8 mouse cellular contexts compared by ENCODE assay signal in the genomic region with DNA sequence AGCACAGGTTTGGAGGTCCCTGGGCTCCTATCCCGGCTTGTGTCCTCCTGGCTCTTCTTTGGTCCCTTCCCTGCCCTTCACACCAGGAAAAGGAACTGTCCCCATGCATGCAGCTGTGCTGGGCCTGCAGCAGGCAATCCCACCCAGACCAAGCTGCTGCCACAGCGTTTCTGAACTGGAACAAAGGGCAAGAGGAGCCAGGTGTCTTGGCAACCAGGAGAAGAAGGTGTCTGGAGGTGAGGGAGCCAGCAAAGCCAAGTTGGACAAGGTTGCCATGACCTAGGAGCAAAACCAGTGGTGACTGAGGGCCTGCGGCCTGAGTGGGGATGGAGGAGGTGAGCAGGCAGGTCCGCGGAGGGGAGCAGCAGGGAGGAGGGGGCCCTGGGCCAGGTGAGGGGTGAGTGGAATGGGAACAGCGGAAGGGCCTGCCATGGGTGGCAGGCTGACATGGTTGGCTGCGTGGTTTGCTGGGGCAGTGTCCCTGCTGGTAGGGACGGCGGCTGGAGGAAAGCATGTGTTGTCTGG. TPM values are rescaled to one million over a fixed set of nuclear protein-coding genes. Genes with fewer than 3 reads are reported as not detected.
DNase-seq lines count a peak whose midpoint lies in the region; ATAC-seq and TF ChIP-seq lines count a peak whose summit lies in the region.

Gpx4 (plus strand) TSS at position 126 of the 525 bp plus-strand sequence.

- DNase-seq in layer of hippocampus, adult 2 months (ENCODE audit: low spot score in 2 of 2): no peak
- no peak for DNase-seq in layer of hippocampus, adult 11-12 months (ENCODE audit: low spot score)
- no peak for DNase-seq in brain, embryonic 14.5 days (ENCODE audit: low read depth)
- peak; percentile 51 for DNase-seq in kidney, postnatal 14 days
- no peak for DNase-seq in spleen, postnatal 10 days (ENCODE audit: low spot score in 2 of 2)
- no peak for DNase-seq in urinary bladder, postnatal 36 days (ENCODE audit: low spot score in 2 of 2)

- no peak for TF ChIP-seq POLR2A in brain, embryonic 14.5 days (IDR thresholded peaks at IDR 0.05; ENCODE audit: borderline replicate concordance, extremely low read depth, insufficient read depth, insufficient read length, poor library complexity, severe bottlenecking)

- no peak for ATAC-seq in granulocyte monocyte progenitor cell, adult 5-6 weeks (replicated peaks; ENCODE audit: poor library complexity, severe bottlenecking)
- ATAC-seq in megakaryocyte-erythroid progenitor cell, adult 5-6 weeks (replicated peaks; ENCODE audit: low FRiP score, low TSS enrichment, poor library complexity, severe bottlenecking): no peak

- peak within 1 kb of the TSS; percentile 84 for H3K27ac ChIP-seq in layer of hippocampus, adult 2 months

- H3K4me3 ChIP-seq in layer of hippocampus, adult 2 months: no peak within 1 kb of the TSS

- no peak for TF ChIP-seq CTCF in layer of hippocampus, adult 2 months (conservative IDR thresholded peaks at IDR 0.05)
- TF ChIP-seq CTCF in brain, embryonic 14.5 days (IDR thresholded peaks at IDR 0.05; ENCODE audit: borderline replicate concordance, extremely low read depth, insufficient read depth, insufficient read length): no peak

RNA-seq across cellular contexts. Expression of gene Gpx4, which starts in this region (rescaled TPM):
- 100 to 1,000 TPM; 440 to 464 TPM for total RNA-seq in layer of hippocampus, adult 2 months (2021)
- polyA plus RNA-seq in brain, embryonic 14.5 days (2012; rRNA removed): 376 and 484 TPM in 2 replicates
- total RNA-seq in granulocyte monocyte progenitor cell, adult 5-6 weeks (2014; fragmentation: Nextera tagmentation): 278 and 280 TPM in 2 replicates
- total RNA-seq in granulocyte monocyte progenitor cell, adult 5-6 weeks (2017): 397 and 420 TPM in 2 replicates
- 566 and 603 TPM in 2 replicates for total RNA-seq in megakaryocyte-erythroid progenitor cell, adult 5-6 weeks (2014; fragmentation: Nextera tagmentation)
- 483 and 498 TPM in 2 replicates for total RNA-seq in megakaryocyte-erythroid progenitor cell, adult 5-6 weeks (2017)
